Mouse (Mus musculus): ENCODE measurements around the gene Padi3.

Padi3 gene

DNA sequence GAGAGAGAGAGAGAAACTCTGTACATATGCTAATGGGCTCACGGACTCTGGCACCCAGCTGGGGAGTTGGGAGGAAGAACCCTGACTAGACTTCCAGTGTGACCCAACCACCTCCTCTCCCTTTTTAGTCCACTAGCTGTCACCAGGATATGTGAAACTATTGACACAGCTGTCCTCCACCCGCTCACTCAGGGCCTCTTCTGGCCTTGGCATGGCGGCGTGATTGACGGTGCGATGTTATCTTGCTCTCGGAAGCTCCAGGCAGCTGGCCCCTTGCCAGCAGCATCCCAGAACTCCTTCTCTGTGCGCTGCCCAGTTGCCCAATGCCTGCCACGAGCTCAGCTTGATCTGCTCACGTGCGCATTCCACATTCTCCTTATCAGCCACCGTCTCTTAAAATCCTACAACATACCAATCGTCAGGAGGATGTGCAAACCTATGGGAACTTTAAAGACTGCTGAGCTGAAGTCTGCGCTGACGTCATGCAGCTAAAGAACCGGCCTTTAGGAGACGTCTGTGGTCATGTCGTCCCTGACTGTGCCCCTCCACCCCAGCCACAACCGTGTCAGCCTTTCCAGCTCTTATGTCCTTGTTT lies 30.5 kb downstream of the Padi3 start:
- no peak for DNase-seq (ENCODE audit: low spot score)

DNA sequence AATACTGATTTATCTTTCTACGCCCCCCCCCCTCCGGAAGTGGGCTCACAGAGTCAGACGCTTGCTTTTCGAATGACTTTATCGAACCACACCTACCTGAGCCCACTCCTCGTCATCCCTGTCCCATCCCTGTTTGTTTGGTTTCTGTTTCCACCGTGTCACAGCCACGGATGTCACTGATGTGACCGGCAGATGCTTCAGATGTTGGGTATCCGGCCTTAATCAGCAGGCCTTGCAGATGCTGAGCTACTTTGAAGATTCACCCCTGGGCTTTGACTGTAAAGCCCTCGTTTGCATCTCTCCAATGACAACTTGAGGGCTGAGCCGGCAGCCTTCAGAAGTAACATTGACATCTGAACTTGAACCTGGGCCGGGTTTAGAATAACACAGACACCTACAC lies 33.8 kb downstream of the Padi3 start:
- DNase-seq (ENCODE audit: low spot score) = no peak

DNA sequence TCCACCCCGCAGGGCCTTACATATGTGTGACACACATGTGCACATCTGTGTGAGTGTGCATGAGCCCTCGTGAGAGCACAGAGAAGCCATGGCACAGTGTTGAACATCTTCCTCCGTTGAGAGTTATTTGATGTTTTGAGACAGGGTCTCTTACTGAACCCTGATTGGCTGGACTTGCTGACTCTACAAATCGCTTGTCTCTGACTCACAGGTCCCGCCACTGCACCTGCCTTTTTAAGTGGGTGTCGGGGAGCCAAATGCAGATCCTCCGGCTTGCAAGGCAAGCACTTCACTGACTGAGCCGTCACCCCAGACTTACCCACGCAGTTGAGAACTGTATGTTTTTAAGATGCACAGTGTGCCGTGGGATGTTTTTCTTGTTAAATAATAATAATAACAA lies 34.6 kb downstream of the Padi3 start:
- no peak for DNase-seq (ENCODE audit: low spot score)

DNA sequence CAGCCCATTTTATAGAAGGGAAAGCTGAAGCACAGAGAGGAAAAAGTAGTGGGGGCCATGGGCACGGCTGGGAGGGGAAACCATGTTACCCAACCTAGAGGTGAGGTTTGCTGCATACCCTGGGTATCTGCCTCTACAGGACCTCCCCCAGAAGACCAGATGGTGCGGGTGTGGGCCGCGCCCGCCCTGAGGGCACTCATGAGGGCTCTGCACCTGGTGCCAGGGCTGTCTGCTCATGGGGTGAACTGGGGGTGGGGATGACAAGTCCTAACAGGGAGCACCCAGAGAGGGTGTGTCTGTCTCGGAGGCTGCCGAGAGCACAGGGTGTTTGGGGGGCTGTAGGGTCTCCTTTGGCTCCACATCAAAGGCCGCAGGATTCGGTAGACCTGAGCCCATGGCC lies 35.6 kb downstream of the Padi3 start:
- DNase-seq (ENCODE audit: low spot score) = no peak

DNA sequence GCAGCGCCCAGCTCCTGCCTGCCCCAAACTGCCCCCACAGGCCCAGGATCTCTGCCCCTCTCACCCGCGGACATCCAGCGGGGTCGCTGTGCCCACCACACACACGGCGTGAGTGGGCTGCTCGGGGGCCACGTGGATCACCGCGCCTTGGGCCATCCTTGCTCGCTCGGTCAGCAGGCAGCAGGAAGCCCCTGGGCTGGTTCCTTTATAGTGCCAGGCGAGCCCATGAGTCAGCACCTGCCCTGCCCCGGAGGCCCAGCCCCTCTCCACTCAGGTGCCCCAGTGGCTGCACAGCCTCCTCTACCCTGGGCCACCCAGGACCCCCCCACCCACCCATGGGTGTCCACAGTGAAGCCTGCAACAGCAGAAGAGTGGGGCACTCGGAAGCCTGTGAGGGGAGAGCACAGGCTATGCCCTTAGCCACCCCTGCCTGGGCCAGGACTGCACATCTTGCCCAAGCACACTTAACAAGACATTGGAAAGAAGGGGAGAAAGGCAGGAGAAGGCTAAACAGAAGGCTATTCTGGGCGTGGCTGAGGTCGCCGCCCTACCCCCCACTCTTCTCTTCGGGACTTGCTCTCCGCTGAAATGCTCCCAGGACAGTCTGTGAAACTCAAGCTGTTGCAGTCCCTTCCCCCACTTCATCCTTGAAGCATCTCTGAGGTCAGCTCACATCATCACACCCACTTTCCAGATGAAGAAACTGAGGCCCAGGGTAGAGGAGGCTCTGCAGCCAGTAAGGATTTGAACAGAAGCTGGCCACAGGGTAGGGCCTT lies 36.2 kb downstream of the Padi3 start, which contains the start of gene Padi4:
TSS of gene Padi4 (minus strand) at position 212 of the 776 bp plus-strand sequence.
- no peak for DNase-seq (ENCODE audit: low spot score)

DNA sequence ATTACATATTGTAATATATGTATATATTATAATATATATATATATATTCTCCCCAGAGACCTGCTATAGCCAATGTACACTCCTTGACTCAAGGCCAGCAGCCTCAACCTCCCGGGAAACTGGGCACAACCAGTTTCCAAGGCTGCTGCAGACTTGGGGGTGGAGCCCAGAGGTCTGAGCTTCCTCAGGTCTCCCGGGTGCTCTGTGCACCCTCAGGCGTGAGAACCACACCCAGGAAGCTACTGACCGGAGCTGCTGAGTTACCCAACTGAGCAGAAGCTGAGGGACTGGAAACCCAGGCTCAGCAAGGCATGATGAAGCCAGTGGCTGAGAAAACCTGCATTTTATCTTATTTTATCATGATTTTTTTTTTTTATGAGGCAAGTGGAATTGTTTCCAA lies 39.4 kb downstream of the Padi3 start:
- DNase-seq (ENCODE audit: low spot score) = no peak

DNA sequence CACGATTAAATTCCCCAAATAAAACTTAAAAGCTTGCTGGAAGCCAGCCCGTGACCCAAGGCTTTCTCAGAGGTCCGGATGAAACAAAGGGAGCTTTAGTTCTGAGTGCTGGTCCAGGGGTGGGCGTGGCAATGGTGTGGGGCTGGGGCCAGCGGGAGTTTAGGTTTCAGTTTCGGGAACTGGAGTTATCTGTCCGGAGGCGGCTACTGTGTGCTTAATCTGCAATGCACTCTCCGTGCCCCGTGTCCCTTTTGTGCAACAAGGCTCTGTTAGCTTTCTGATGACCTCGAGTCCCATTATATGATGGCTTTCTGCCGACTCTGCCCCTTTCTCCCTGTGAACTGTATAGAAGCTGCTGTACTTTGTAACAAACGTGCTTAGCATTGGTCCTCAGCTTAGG lies 40.0 kb downstream of the Padi3 start:
- no peak for DNase-seq (ENCODE audit: low spot score)

DNA sequence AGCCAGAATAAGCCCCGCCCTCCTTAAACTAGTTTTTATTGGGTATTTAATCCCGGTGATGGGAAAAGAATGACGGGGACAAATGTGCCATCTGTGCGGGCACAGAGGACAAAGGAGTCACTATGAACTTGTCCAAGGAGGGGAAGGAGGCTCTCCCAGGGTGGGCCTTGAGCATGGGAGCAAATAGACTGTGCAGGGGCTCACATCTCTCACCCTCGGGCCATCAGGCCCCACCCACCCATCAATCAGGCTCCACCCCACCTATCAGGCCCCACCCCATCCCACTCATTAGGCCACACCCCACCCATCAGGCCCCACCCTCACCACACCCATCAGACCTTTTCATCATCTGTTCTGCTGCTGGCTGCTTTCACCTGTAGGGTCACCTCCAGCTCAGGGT lies 41.5 kb downstream of the Padi3 start:
- DNase-seq (ENCODE audit: low spot score) = no peak

DNA sequence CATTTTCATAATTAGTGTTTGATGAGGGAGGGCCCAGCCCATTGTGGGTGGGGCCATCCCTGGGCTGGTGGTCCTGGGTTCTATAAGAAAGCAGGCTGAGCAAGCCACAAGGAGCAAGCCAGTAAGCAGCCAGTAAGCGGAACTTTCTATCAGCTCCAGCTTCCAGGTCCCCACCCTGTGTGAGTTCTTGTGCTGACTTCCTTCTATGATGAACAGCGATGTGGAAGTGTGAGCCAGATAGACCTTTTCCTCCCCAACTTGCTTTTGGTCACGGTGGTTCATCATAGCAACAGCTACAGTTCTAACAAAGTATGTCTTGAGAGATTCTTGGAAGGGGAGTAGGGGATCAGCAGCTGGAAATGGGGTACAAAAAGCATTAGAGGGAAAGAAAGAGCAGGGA lies 44.5 kb downstream of the Padi3 start:
- DNase-seq (ENCODE audit: low spot score) = no peak

DNA sequence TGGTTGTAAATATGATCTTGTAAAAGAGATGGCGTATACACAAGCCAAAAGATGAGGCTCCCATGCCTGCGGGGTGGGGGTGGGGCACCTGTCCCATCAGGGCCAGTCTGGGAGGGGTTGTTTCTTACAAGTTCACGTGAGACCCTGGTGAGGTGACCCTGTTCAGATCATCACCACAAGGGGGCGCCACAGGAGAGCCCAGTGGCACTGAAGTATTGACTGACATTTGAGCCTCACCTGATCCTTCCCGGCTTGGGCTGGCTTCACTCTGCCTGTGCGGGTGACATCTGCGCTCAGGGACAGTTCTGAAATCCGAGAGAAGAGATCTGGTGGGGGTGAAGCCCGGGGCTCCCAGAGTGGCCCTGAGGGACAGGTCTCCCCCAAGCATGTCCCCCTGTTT lies 47.3 kb downstream of the Padi3 start:
- DNase-seq (ENCODE audit: low spot score) = peak; percentile 68

DNA sequence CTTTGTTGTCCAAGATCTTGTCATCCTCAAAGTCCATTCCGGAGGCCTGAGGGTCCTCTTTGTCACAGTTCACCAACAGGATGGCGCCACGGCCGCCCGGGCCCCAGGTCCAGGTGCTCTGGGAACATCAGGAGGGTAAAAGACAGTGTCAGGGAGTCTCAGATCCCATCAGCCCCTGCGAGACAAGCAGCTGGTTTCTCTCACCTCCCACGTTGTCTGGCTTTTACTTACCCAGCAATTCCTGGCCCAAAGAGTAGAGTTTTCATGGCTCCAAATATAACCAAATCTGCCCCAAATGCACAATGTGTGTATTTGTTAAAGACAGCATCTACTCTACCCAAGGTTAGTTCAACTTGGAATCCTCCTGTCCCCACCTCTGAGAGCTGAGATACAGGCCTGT lies 48.8 kb downstream of the Padi3 start:
- no peak for DNase-seq (ENCODE audit: low spot score)

DNA sequence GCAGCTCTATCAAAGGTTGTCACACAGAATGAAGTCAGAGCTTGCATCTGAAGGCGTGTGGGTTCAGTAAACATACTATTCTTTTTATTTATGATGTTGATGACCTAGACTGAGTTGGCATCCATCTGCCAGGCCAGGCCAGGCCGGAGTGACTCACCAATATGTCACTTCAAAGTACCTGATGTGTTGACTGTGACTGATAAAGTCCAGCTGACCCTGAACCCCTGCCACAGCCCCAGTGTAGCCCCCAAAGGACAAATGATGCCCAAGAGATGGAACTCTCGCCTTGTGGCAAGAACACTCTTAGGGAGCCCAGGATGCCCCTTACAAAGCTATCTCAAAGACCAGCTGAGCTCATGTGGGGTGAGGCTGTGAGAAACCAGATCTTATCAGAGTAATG lies 54.6 kb downstream of the Padi3 start:
- DNase-seq (ENCODE audit: low spot score) = no peak

DNA sequence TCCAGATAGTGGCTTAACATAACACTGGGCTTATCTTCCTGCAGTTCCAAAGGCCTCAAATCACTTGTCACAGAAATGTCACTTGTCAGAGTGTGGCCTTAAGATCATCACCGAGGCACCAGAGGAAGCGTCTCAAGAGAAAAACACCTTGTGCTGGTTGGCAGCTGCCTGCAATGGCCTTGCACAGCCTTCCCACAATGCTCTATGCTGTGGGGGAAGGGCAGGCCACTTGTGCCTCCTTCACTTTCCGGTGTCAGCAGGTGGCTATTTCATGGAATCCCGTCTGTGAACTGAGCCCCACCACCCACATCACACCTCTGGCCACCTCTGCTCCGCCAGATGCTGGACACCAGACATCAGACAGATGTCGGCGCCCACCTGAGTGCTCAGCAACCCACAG lies 57.1 kb downstream of the Padi3 start:
- no peak for DNase-seq (ENCODE audit: low spot score)

DNA sequence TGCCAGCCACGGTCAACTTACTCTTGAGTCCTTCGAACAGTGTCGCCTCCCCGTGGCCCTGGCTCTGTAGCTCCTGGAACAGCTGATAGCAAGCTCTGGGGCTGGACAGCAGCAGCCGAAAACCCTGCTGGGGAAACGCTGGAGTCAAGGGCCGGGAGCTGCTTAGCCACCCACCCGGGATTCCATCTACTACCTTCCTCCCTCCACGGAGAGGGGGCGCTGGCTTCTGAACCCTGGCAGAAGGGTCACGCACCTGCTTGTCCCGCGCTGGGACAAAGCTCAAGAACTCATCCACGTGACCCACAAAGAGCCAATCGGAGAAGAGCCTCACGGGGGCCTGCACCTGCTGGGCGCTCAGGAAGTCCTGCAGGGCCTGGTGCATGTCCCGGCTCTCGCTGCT lies 60.1 kb downstream of the Padi3 start:
- peak; percentile 59 for DNase-seq (ENCODE audit: low spot score)

DNA sequence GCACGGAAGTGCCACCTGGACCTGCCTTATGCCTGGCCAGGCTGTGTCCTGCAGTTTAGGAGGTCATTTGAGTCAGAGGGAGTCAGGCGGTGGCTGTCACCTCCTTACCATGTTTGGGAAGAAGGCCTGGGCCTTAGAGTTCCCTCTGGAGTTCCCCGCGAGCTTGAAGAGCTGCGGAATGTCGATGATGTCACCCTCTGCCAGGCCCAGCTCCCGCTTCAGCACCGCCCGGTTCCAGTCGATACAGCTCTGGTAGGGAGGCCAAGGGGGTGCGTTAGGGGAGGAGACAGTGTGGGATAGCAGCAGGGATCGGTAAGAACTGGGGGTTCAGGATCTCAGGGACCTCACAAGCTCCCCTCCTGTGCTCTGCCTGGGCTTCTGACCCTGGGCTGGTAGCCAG lies 62.5 kb downstream of the Padi3 start:
- DNase-seq (ENCODE audit: low spot score) = no peak

DNA sequence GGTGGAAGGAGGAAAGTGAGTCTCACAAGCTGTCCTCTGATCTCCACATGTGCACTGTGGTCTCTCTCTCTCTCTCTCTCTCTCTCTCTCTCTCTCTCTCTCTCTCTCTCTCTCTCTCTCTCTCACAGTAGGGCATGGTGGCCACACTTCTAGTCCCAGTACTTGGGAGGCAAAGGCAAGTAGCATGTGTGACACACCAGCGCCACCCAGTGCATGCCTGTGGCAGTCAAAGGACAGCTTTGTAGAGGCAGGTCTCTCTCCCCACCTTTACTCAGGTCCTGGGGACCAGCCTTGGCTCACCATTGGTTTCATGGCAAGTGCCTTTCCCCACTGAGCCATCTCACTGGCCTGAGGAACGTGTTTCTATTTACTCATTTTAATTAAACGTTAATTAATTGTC lies 65.8 kb downstream of the Padi3 start:
- peak; percentile 39 for DNase-seq (ENCODE audit: low spot score)

DNA sequence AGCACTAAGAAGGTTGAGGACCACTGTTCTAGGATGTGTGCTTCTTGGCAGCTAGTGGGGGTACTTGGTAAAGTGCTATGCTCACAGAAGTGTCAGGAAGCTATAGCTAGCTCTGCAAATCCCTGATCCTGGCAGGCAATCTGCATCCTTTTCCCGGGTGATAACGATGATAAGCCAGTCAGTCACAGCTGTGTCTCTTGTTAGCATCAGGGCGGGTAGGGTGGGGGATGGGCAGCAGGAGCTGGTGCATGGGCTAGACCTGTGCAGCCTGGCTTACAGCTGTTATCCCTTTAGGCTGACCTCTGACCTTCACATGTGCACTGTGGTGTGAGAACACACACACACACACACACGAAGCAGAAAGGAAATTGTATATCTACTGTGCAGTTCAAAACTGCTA lies 67.4 kb downstream of the Padi3 start:
- no peak for DNase-seq (ENCODE audit: low spot score)

DNA sequence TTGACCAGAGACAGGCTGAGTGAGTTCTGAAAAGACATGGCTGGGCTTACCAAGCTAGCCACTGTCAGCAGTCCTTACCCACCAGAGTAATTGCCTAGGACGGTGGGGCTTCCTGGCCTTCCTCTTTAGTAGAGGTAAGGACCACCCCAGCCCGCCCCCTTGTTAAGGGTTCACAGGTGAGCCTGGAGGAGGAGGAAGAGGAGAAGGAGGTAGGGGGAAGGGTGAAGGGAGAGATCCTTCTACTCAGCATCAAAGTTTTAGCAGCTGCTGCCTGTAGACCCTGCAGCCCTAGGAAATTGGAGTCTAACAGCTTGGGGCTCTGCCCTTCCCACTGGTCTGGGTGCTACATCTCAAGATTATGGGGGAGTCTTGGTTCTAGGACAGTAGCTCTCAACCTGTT lies 67.9 kb downstream of the Padi3 start, which contains the start of gene Padi6:
TSS of gene Padi6 (minus strand) at position 101 of the 400 bp plus-strand sequence.
- no peak for DNase-seq (ENCODE audit: low spot score)

DNA sequence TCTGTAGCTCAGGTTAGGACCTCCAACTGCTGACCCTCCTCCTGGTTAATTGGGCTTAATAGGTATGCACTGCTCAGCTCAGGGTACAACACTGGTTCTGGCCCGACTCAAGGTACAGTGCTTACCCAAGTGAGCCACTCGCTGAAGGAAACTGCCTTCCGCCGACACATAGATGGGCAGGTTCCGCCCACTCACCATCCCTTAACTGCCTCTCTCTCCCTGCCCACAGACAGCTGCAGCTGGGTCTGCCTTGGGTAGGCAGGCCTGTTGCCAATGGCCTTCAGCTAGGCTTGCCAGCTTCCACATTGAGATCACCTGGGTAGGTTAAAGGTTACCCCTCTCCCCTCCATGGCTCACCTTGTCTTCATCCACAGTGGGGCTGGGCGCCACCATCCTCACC lies 69.0 kb downstream of the Padi3 start:
- DNase-seq (ENCODE audit: low spot score) = no peak

DNA sequence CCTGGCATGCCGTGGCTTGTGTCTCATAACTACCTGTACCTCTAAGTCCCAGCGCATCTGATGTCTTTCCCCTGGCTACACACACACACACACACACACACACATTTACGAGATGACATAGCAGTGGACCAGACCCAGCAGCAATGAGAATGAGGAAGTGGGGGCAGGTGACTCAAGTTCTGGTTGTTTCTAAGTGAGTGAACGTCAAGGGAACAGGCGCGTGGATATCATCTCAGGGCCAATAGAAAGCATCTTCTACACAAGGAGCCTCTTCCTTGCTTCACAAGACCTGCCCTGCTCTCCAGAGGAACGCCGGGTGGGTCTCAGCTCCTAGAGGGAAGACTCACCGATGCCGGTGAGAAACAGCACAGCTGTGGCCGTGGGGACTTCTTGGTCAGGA lies 69.8 kb downstream of the Padi3 start:
- no peak for DNase-seq (ENCODE audit: low spot score)

Data from T-cell, adult 2 months (primary cell).